Mouse (Mus musculus): ENCODE measurements around the gene Cd9. TPM values are rescaled to one million over a fixed set of nuclear protein-coding genes. Genes with fewer than 3 reads are reported as not detected.

Gene Cd9
- polyA plus RNA-seq, 1 experiment, result not detected

DNA sequence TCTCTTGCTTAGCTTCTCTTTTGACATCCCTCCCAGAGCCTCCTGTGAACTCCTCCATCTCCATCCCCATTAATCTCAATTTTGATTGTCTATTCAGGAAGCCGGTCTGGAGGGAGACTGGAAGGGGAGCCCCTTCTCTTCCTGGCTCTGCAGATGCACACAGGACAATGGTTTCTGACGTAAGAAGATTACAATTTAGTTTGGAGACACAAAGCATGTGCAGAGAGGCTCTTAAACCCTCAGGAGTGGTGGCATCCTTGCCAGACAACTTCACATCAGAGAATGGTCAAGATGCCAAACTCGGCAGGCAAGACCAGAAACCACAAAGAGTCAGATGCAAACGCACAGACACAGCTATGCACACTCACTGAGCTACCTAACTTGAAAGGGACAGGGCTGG lies 22.7 kb downstream of the Cd9 start:
- WGBS, result 56% methylated on average over 4 of the region's 4 CpGs
- H3K4me1 ChIP-seq (ENCODE audit: control insufficient read depth, insufficient read depth, low read length), result peaks cover 18% of the 10 kb centered on the region
- TF ChIP-seq POLR2A (IDR thresholded peaks at IDR 0.05; ENCODE audit: insufficient read depth, low read depth, low read length) (no peak), CTCF (IDR thresholded peaks at IDR 0.05; ENCODE audit: insufficient read depth, low read depth, low read length) (no peak)
- no peak overlapping the region for H3K27ac ChIP-seq (ENCODE audit: insufficient read depth, low read depth, low read length)
- no peak overlapping the region for H3K4me3 ChIP-seq (ENCODE audit: insufficient read depth, low read depth, low read length)

DNA sequence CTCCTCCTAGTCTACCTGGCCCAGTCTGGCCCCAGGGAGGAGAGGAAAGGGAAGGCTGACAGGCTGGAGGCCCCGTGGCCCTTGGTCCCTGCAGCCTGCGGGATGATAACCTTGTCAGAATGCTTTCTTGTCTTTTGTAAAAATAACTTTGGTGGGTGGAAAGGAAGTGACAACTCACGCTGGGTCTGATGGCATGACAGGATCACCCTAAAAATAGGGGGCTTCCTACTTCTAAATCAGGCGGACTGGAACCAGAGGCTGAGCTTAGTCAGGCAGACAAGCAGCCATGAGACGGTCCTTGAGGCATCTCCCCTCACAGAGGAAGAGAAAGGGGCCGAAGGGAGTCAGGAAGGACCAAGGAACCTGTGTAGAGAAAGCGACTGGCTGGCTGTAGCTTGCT lies 23.3 kb downstream of the Cd9 start:
- H3K27ac ChIP-seq (ENCODE audit: insufficient read depth, low read depth, low read length), result no peak overlapping the region
- peaks cover 18% of the 10 kb centered on the region for H3K4me1 ChIP-seq (ENCODE audit: control insufficient read depth, insufficient read depth, low read length)
- no peak overlapping the region for H3K4me3 ChIP-seq (ENCODE audit: insufficient read depth, low read depth, low read length)
- TF ChIP-seq POLR2A (IDR thresholded peaks at IDR 0.05; ENCODE audit: insufficient read depth, low read depth, low read length) (no peak), CTCF (IDR thresholded peaks at IDR 0.05; ENCODE audit: insufficient read depth, low read depth, low read length) (no peak)
- 72% methylated on average over 7 of the region's 7 CpGs for WGBS

DNA sequence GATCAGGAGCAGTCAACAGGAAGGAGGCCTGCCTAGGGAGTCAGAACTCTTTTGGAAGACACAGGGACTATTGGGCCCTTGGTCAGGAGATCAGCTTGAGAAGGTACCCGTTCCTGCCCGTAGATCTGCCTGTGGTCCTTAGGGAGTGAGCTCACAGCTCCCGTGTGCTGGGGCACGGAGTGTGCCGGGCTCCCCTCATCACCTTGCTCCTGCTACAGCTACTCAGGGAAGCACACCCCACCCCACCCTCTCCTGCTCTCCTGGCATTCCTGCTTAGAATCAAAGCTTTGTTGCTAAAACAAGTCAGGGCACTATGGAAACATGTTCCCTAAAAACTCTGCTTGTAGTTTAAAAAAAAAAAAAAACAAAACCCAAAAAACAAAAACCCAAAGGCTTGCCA lies 24.0 kb downstream of the Cd9 start:
- H3K4me3 ChIP-seq (ENCODE audit: insufficient read depth, low read depth, low read length), result no peak overlapping the region
- no peak overlapping the region for H3K27ac ChIP-seq (ENCODE audit: insufficient read depth, low read depth, low read length)
- peaks cover 18% of the 10 kb centered on the region for H3K4me1 ChIP-seq (ENCODE audit: control insufficient read depth, insufficient read depth, low read length)
- 85% methylated on average over 5 of the region's 5 CpGs for WGBS
- TF ChIP-seq POLR2A (IDR thresholded peaks at IDR 0.05; ENCODE audit: insufficient read depth, low read depth, low read length) (no peak), CTCF (IDR thresholded peaks at IDR 0.05; ENCODE audit: insufficient read depth, low read depth, low read length) (no peak)

DNA sequence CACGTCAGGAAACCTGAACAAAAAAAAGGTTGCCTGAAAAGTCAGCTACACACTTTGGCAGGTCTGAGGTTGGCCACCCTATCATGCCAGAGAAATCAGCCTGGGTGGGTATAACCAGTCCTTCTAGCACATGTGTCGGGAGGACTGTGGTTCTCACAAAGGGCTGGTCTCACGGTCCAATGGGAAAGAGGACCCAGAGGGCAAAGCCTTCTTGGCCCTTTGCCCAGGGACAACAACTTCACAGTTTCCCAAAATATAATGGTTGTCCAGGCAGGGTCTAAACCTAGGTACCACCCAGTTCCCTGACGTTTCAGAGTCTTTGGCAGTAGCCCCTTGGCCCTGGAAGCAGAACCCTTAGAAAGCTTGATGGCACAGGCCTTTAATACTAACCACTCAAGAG lies 25.4 kb downstream of the Cd9 start:
- H3K27ac ChIP-seq (ENCODE audit: insufficient read depth, low read depth, low read length), result 0 out of 2 replicates have a peak overlapping the region, but pooled peaks have one; percentile 16
- H3K4me1 ChIP-seq (ENCODE audit: control insufficient read depth, insufficient read depth, low read length), result peaks cover 18% of the 10 kb centered on the region
- TF ChIP-seq POLR2A (IDR thresholded peaks at IDR 0.05; ENCODE audit: insufficient read depth, low read depth, low read length) (no peak), CTCF (IDR thresholded peaks at IDR 0.05; ENCODE audit: insufficient read depth, low read depth, low read length) (no peak)
- 79% methylated on average over 4 of the region's 4 CpGs for WGBS
- no peak overlapping the region for H3K4me3 ChIP-seq (ENCODE audit: insufficient read depth, low read depth, low read length)

DNA sequence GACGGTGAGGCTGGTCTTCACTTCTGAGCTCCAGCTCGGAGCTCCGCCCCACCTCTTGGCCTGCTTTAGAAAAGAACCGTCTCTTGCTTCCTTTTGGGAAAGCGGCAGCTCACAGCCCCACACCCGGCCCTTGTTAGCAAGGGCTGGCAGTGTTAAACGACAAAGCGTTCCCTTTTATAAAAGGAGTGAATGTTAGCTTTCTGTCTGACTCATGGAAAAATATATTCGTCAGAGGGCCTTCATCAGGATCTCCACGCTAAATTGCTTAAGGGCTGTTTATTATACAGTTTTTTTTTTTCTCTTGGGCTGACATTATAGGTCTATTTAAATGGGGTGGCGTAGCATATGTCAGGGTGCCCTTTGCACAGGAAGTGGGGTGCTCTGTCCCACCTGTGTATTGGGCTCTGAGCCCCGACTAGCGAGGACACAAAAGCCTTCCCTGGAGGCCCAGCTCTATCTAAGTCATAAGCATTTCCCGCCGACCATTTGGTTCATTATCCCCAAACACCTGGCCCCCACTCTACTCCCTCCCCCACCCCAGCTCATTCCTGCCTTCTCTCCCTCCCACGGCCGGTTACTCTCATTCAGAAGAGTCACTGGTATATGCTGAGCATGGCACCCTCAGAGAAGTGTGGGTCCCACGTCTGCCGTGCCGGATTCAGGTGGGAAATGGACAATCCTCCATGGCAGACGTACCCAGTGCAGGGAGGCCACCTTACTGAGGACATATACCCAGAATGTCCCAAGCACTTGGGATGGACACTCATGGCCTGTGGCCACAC lies 26.2 kb downstream of the Cd9 start:
- WGBS, result 56% methylated on average over 21 of the region's 21 CpGs
- TF ChIP-seq POLR2A (IDR thresholded peaks at IDR 0.05; ENCODE audit: insufficient read depth, low read depth, low read length) (no peak), CTCF (IDR thresholded peaks at IDR 0.05; ENCODE audit: insufficient read depth, low read depth, low read length) (no peak)
- no peak overlapping the region for H3K27ac ChIP-seq (ENCODE audit: insufficient read depth, low read depth, low read length)
- peaks cover 18% of the 10 kb centered on the region for H3K4me1 ChIP-seq (ENCODE audit: control insufficient read depth, insufficient read depth, low read length)
- H3K4me3 ChIP-seq (ENCODE audit: insufficient read depth, low read depth, low read length), result no peak overlapping the region

DNA sequence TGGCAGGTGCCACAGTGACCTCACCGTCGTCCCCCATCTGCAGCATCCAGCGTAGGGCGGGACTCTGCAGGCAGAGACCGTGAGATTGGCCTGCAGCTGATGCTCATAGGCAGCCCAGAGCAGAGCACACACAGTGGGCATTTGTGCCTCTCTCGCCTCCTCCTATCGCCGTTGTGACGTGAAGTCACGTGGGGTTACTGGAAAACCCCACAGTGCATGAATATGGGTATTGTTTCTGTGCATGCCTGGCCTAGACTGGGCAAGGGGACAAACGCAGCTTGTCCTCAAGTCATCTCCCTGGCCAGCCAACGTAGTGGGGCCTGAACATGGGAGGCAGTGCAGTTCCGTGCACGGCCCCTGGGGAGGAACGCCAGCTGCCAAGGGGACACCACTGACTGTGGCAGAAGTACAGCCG lies 27.3 kb downstream of the Cd9 start:
- Histone ChIP-seq H3K27ac (ENCODE audit: insufficient read depth, low read depth, low read length) (peak overlapping the region; percentile 47; the same call in 1 of the 2 replicates), H3K4me1 (ENCODE audit: control insufficient read depth, insufficient read depth, low read length) (peaks cover 18% of the 10 kb centered on the region), H3K4me3 (ENCODE audit: insufficient read depth, low read depth, low read length) (no peak overlapping the region)
- 47% methylated on average over 16 of the region's 16 CpGs for WGBS
- TF ChIP-seq CTCF (IDR thresholded peaks at IDR 0.05; ENCODE audit: insufficient read depth, low read depth, low read length) (peak; percentile 41; the same call in 1 of the 2 replicates), POLR2A (IDR thresholded peaks at IDR 0.05; ENCODE audit: insufficient read depth, low read depth, low read length) (no peak)

DNA sequence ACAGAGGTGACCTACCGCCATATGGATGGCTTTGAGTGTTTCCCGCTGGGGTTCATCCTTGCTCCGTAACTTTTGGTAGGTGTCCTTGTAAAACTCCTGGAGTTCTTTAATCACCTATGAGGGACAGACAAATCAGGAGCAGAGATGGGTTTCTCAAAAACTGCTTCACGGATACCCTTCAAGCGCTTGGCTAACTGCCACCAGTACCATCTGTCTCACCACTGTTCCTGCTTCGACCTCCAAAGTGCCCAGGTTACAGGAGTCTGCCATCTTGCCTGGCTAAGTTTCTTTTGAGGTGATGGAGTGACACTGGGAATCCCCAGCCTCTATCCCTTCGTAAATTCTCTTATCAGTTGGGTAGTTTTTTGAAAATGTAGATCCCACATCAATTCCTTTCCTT lies 32.3 kb downstream of the Cd9 start:
- TF ChIP-seq CTCF (IDR thresholded peaks at IDR 0.05; ENCODE audit: insufficient read depth, low read depth, low read length), result no peak
- no peak for TF ChIP-seq POLR2A (IDR thresholded peaks at IDR 0.05; ENCODE audit: insufficient read depth, low read depth, low read length)
- H3K4me1 ChIP-seq (ENCODE audit: control insufficient read depth, insufficient read depth, low read length), result peaks cover 3% of the 10 kb centered on the region; the same call in 1 of the 2 replicates
- no peak overlapping the region for H3K27ac ChIP-seq (ENCODE audit: insufficient read depth, low read depth, low read length)
- WGBS, result 93% methylated on average over 7 of the region's 7 CpGs
- H3K4me3 ChIP-seq (ENCODE audit: insufficient read depth, low read depth, low read length), result no peak overlapping the region

DNA sequence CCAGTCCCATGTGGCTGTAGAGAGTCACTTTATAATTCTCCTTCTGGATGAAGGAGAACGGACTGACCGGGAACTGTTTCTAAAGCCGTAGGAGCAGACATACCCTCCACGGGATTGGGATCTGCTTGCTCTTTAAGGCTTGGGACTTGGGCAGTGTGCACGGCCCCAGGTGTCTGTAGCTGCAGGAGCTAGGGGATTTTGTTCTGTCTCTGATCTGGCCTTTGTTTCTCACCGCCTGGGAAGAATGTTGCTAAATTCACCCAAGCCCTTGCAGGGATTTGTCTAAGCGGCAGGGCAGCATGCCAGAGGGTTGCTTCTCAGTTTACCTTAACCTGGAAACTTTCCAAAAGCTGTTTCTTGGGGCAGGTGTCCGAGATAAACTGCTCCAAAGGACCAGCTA lies 32.8 kb downstream of the Cd9 start:
- Histone ChIP-seq H3K27ac (ENCODE audit: insufficient read depth, low read depth, low read length) (no peak overlapping the region), H3K4me3 (ENCODE audit: insufficient read depth, low read depth, low read length) (no peak overlapping the region), H3K4me1 (ENCODE audit: control insufficient read depth, insufficient read depth, low read length) (no peaks in the 10 kb centered on the region)
- WGBS, result 79% methylated on average over 8 of the region's 8 CpGs
- TF ChIP-seq POLR2A (IDR thresholded peaks at IDR 0.05; ENCODE audit: insufficient read depth, low read depth, low read length) (no peak), CTCF (IDR thresholded peaks at IDR 0.05; ENCODE audit: insufficient read depth, low read depth, low read length) (no peak)

DNA sequence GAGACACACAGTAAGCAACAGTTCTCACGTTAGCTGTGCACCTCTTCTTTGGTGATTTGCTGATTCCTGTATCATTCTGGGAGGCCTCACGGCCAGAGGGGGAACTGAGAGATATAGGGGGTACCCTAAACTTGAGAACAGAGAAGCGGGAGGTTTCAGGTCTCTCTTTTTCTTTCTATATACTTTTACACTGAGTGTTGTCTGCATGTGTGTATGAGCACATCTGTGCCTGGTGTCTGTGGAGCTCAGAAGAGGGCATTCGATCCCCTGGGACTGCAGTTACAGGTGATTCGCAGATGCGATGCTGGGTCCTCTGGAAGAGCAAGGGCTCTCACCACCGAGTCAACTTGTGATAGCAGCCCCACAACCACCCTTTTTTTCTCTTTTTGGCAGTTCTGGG lies 33.3 kb downstream of the Cd9 start:
- 89% methylated on average over 7 of the region's 7 CpGs for WGBS
- H3K4me1 ChIP-seq (ENCODE audit: control insufficient read depth, insufficient read depth, low read length), result no peaks in the 10 kb centered on the region

More for the DNA sequence above, 33.3 kb downstream of the Cd9 start:
- Histone ChIP-seq H3K27ac (ENCODE audit: insufficient read depth, low read depth, low read length) (no peak overlapping the region), H3K4me3 (ENCODE audit: insufficient read depth, low read depth, low read length) (no peak overlapping the region)
- TF ChIP-seq CTCF (IDR thresholded peaks at IDR 0.05; ENCODE audit: insufficient read depth, low read depth, low read length) (no peak), POLR2A (IDR thresholded peaks at IDR 0.05; ENCODE audit: insufficient read depth, low read depth, low read length) (no peak)

Data from olfactory bulb, adult 2 months (tissue).